In the genomic region with DNA sequence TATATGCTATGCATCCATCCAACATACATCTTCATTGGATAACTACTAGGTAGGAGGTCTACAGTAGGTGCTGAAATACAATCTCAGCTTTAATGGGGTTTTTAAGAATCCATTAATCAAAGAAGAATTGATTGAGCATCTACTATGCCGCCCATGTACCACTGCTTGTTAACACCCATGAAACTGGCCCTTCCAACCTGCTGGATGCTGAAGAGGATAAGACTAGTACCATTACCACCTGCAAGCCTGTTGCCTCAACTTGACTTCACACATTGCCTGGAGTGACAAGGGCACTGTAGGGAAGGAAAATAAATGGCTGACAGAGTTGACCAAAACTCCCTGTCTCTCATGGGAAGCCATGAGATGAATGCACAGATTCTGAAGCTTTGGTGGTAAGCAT, we compare ENCODE assay signal across 27 mouse cellular contexts.
"Had no signal": no experiment of that assay in that cellular context is flagged by ENCODE, and none has a peak within 500 bp of the region (broad histone marks: within the 10 kb centered on the region; RNA-seq: fewer than 3 reads in every experiment).

No protein-coding gene starts in this region.

- H3K4me3 ChIP-seq: limb, embryonic 10.5 days; limb, embryonic 12.5 days; limb, embryonic 13.5 days; limb, embryonic 15.5 days; liver, embryonic 12.5 days; liver, embryonic 13.5 days; liver, embryonic 15.5 days; lung, embryonic 15.5 days; megakaryocyte, embryonic 14.5 days; midbrain, embryonic 10.5 days; midbrain, embryonic 12.5 days; midbrain, embryonic 13.5 days; midbrain, embryonic 15.5 days; myocyte; neural tube, embryonic 12.5 days had no signal

- H3K4me1 ChIP-seq: limb, embryonic 10.5 days; limb, embryonic 12.5 days; limb, embryonic 13.5 days; limb, embryonic 15.5 days; liver, embryonic 12.5 days; liver, embryonic 13.5 days; liver, embryonic 15.5 days; lung, embryonic 15.5 days; megakaryocyte, embryonic 14.5 days; midbrain, embryonic 10.5 days; midbrain, embryonic 12.5 days; midbrain, embryonic 13.5 days; midbrain, embryonic 15.5 days; neural tube, embryonic 12.5 days had no signal

- DNase-seq: left cerebral cortex, postnatal 4 days; liver, embryonic 13.5 days; liver, postnatal 0 days; lung, adult 18-20 months; lung, adult 2 months; lung, embryonic 14.5 days; lung, postnatal 10 days; lung, postnatal 14 days; lung, postnatal 36 days; lung, postnatal 4 days; midbrain, embryonic 14.5 days had no signal

- H3K9me3 ChIP-seq: limb, embryonic 10.5 days; limb, embryonic 12.5 days; limb, embryonic 13.5 days; limb, embryonic 15.5 days; liver, embryonic 12.5 days; liver, embryonic 13.5 days; liver, embryonic 15.5 days; lung, embryonic 15.5 days; megakaryocyte, embryonic 14.5 days; midbrain, embryonic 10.5 days; midbrain, embryonic 12.5 days; midbrain, embryonic 13.5 days; midbrain, embryonic 15.5 days; neural tube, embryonic 12.5 days had no signal

- H3K27ac ChIP-seq: limb, embryonic 10.5 days; limb, embryonic 12.5 days; limb, embryonic 13.5 days; limb, embryonic 15.5 days; liver, embryonic 12.5 days; liver, embryonic 13.5 days; liver, embryonic 14.5 days; liver, embryonic 15.5 days; lung, embryonic 15.5 days; macrophage; midbrain, embryonic 10.5 days; midbrain, embryonic 12.5 days; midbrain, embryonic 13.5 days; midbrain, embryonic 15.5 days; neural tube, embryonic 12.5 days had no signal

- H3K36me3 ChIP-seq: limb, embryonic 10.5 days; limb, embryonic 12.5 days; limb, embryonic 13.5 days; limb, embryonic 15.5 days; liver, embryonic 12.5 days; liver, embryonic 13.5 days; liver, embryonic 15.5 days; lung, embryonic 15.5 days; midbrain, embryonic 10.5 days; midbrain, embryonic 12.5 days; midbrain, embryonic 13.5 days; midbrain, embryonic 15.5 days; neural tube, embryonic 12.5 days had no signal

- H3K27me3 ChIP-seq: limb, embryonic 12.5 days; limb, embryonic 13.5 days; limb, embryonic 15.5 days; liver, embryonic 12.5 days; liver, embryonic 13.5 days; liver, embryonic 15.5 days; lung, embryonic 15.5 days; midbrain, embryonic 12.5 days; midbrain, embryonic 13.5 days; midbrain, embryonic 15.5 days; neural tube, embryonic 12.5 days had no signal

- H3K9ac ChIP-seq: limb, embryonic 12.5 days; limb, embryonic 13.5 days; limb, embryonic 15.5 days; liver, embryonic 12.5 days; liver, embryonic 13.5 days; liver, embryonic 14.5 days; liver, embryonic 15.5 days; liver, postnatal 0 days; lung, embryonic 14.5 days; lung, embryonic 15.5 days; midbrain, embryonic 12.5 days; midbrain, embryonic 13.5 days; midbrain, embryonic 15.5 days; neural tube, embryonic 12.5 days had no signal
